Mouse (Mus musculus): ENCODE measurements around the gene Smgc. TPM values are rescaled to one million over a fixed set of nuclear protein-coding genes. Genes with fewer than 3 reads are reported as not detected.
"Not testable (repeated sequence)": the region's sequence is repeated elsewhere in the genome, so short reads cannot be mapped to it uniquely, and the experiment has no call there.

Gene Smgc
- polyA plus RNA-seq (2012; ENCODE audit: insufficient read depth, insufficient read length, low replicate concordance, missing spikeins): not detected in 2 replicates

DNA sequence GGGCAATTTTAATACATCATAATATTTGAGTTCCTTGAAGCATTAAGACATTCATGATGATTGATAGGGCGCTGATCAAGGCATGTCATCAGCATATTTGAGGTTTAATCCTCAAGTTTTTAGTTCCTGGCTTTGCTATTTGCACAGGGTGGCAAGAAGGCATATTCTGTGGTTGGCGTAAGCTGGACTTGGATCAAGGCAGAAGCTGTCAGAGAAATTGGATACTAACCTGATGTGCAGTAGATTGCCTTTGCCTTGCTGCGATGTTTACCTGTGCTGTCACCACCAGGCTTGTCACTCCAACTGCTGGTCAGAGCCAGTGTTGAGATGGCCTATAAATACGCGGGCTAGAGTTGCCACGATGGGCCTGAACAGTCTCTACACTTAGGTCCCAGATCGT is at the start of gene Smgc:
TSS of gene Smgc (plus strand) at position 301 of the 400 bp plus-strand sequence.
- Histone ChIP-seq H3K27ac (ENCODE audit: insufficient read depth, low read depth, low read length) (no peak within 1 kb of the TSS), H3K4me3 (ENCODE audit: insufficient read depth, low read depth, low read length) (no peak within 1 kb of the TSS), H3K4me1 (ENCODE audit: control insufficient read depth, insufficient read depth, low read length) (no peaks in the 10 kb centered on the region)
- TF ChIP-seq CTCF (IDR thresholded peaks at IDR 0.05; ENCODE audit: insufficient read depth, low read depth, low read length): no peak
- no peak for TF ChIP-seq POLR2A (IDR thresholded peaks at IDR 0.05; ENCODE audit: insufficient read depth, low read depth, low read length)
- WGBS: 94% methylated on average over 7 of the region's 7 CpGs

GRCm38 (mm10) chr15:91788338-91788737 is 49.7 kb upstream of the Smgc start:
- Histone ChIP-seq H3K27ac (ENCODE audit: insufficient read depth, low read depth, low read length) (no peak overlapping the region), H3K4me3 (ENCODE audit: insufficient read depth, low read depth, low read length) (no peak overlapping the region), H3K4me1 (ENCODE audit: control insufficient read depth, insufficient read depth, low read length) (no peaks in the 10 kb centered on the region)
- WGBS: 93% methylated on average over 11 of the region's 11 CpGs
- no peak for TF ChIP-seq CTCF (IDR thresholded peaks at IDR 0.05; ENCODE audit: insufficient read depth, low read depth, low read length)
- no peak for TF ChIP-seq POLR2A (IDR thresholded peaks at IDR 0.05; ENCODE audit: insufficient read depth, low read depth, low read length)

DNA sequence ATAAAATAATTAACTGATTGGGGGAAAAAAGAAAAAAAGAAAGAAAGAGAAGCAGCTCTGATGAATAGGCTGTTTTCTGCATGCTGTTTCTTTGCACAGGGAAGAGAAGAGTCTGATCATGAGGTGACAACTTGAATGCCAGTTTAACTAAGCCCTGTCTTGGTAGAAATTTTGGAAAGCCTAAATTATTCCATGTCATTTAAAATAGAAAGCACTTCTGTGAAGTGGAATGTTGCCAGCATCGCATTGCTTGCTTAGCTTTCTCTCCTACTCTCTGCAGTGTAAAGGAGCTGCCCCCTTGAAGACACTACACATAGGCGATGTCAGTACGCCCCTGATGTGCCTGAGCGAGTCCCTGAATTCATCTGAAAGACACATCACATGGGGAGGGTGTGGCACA is 31.6 kb upstream of the Smgc start:
- Histone ChIP-seq H3K27ac (ENCODE audit: insufficient read depth, low read depth, low read length) (no peak overlapping the region), H3K4me3 (ENCODE audit: insufficient read depth, low read depth, low read length) (no peak overlapping the region), H3K4me1 (ENCODE audit: control insufficient read depth, insufficient read depth, low read length) (no peaks in the 10 kb centered on the region)
- TF ChIP-seq POLR2A (IDR thresholded peaks at IDR 0.05; ENCODE audit: insufficient read depth, low read depth, low read length) (no peak), CTCF (IDR thresholded peaks at IDR 0.05; ENCODE audit: insufficient read depth, low read depth, low read length) (no peak)
- WGBS: 51% methylated on average over 4 of the region's 4 CpGs

DNA sequence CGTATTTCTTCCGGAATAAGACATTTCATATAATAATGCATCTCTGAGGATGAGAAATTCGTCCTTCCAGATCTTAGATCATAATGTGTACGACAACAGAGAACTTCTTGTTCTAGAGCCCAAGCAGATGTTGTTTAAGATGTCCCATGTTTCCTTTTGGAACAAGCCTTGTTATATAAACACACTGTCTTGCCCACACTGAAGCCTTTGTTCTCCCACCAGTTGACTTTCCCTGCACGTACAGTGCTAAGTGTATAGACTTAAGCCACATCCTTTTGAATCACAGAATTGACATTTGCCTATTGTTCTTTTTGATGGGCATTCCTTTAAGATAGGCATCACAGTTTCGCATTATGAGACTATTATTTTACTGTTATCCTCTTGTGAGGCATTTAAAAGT is 2.7 kb upstream of the Smgc start:
- 84% methylated on average over 6 of the region's 6 CpGs for WGBS
- Histone ChIP-seq H3K27ac (ENCODE audit: insufficient read depth, low read depth, low read length) (no peak overlapping the region), H3K4me1 (ENCODE audit: control insufficient read depth, insufficient read depth, low read length) (no peaks in the 10 kb centered on the region), H3K4me3 (ENCODE audit: insufficient read depth, low read depth, low read length) (no peak overlapping the region)
- TF ChIP-seq POLR2A (IDR thresholded peaks at IDR 0.05; ENCODE audit: insufficient read depth, low read depth, low read length): no peak
- no peak for TF ChIP-seq CTCF (IDR thresholded peaks at IDR 0.05; ENCODE audit: insufficient read depth, low read depth, low read length)

DNA sequence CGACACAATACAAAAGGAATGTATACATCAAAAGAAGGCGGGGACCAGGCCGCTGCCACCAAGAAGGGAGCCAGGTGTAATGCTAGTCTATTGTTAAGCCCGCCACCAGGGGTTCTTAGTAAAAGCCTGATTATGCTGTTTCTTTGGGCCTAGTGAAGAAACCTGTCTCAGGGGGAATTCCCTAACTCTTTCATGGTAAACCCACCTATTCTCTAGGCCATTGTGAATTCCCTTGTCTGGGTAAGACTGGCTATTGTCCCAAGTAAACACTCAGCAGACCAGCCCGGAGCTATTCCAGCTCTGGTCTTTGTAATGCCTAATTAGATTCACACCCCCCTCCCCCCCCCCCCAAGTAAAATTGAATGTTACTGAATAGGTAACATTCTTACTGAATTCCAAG is 26.1 kb downstream of the Smgc start:
- H3K27ac ChIP-seq (ENCODE audit: insufficient read depth, low read depth, low read length); H3K4me3 ChIP-seq (ENCODE audit: insufficient read depth, low read depth, low read length); H3K4me1 ChIP-seq (ENCODE audit: control insufficient read depth, insufficient read depth, low read length): not testable (repeated sequence)
- 49% methylated on average over 5 of the region's 5 CpGs for WGBS

- TF ChIP-seq POLR2A (IDR thresholded peaks at IDR 0.05; ENCODE audit: insufficient read depth, low read depth, low read length) (no peak), CTCF (IDR thresholded peaks at IDR 0.05; ENCODE audit: insufficient read depth, low read depth, low read length) (no peak)
- 70% methylated on average over 6 of the region's 6 CpGs for WGBS
- no peak overlapping the region for H3K27ac ChIP-seq (ENCODE audit: insufficient read depth, low read depth, low read length)
- no peak overlapping the region for H3K4me3 ChIP-seq (ENCODE audit: insufficient read depth, low read depth, low read length)
- no peaks in the 10 kb centered on the region for H3K4me1 ChIP-seq (ENCODE audit: control insufficient read depth, insufficient read depth, low read length)
Observed at GRCm38 (mm10) chr15:91900245-91900644, 62.2 kb downstream of the Smgc start.

GRCm38 (mm10) chr15:91907046-91907445 is 69.0 kb downstream of the Smgc start:
- H3K4me1 ChIP-seq (ENCODE audit: control insufficient read depth, insufficient read depth, low read length); H3K4me3 ChIP-seq (ENCODE audit: insufficient read depth, low read depth, low read length); H3K27ac ChIP-seq (ENCODE audit: insufficient read depth, low read depth, low read length): not testable (repeated sequence)
- WGBS: 100% methylated on average over 3 of the region's 11 CpGs

Other genes with a start within 250 kb of the Smgc start
- gene Lrrk2, start 165.1 kb upstream of the Smgc start, polyA plus RNA-seq (2012; ENCODE audit: insufficient read depth, insufficient read length, low replicate concordance, missing spikeins): not detected in 2 replicates
- gene Cntn1, start 212.9 kb downstream of the Smgc start, polyA plus RNA-seq (2012; ENCODE audit: insufficient read depth, insufficient read length, low replicate concordance, missing spikeins): 81.0 TPM in 1 of 2 replicates, not detected in the other

Measured in olfactory bulb, adult 2 months (tissue).